Mouse (Mus musculus): Measurements from ENCODE around the gene Mical1. TPM values are rescaled to one million over a fixed set of nuclear protein-coding genes. Genes with fewer than 3 reads are reported as not detected.

The Mical1 gene
- 25.0 TPM for polyA plus RNA-seq (2014; fragmentation: Illumina TruSeq; extraction: RNeasy Lipid Tissue Mini Kit (QIAGEN cat#74804); ENCODE audit: insufficient read depth, low read depth, low replicate concordance)

DNA sequence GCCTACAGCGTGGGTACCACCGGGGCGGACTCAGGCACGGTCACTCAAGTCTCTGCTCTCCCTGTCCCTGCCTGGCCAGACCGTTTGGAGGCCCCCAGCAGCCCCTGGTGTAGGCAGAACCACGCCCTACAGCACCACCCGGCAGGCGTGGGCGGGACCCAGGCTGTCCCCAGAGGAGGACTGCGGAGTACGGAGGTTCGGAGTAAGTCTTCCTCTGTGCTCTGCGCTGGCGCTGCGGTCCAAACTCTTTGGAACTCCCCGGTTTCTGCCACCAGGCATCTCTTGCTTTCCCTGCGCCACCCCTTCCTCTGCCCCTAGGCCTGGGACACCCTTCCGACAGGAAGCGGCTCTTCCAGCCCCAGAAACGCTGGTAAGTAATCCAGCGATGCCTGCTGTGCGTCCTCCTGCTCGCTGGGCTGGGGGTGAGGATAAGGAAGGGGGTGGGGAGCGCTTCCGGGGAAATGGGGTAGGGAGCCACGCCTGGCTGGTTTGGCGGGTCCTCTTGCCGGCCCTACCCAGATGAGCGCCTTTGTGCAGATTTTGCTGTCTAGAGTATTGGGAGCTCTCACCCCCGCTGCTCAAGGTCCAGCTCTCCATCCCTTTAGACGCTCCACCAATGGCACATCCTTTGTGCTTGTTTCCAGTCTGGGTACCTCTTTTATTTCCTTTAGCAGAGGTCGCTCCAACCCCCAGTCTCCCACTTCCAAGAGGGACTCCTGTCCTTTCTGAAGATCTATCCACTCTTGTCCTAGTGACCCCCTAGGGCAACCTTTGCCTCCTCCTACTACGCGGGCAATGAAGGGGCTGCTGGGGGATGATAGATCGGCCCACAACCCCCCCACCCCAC lies at the start of gene Mical1:
TSS of gene Mical1 (plus strand) at position 144 of the 847 bp plus-strand sequence.

DNA sequence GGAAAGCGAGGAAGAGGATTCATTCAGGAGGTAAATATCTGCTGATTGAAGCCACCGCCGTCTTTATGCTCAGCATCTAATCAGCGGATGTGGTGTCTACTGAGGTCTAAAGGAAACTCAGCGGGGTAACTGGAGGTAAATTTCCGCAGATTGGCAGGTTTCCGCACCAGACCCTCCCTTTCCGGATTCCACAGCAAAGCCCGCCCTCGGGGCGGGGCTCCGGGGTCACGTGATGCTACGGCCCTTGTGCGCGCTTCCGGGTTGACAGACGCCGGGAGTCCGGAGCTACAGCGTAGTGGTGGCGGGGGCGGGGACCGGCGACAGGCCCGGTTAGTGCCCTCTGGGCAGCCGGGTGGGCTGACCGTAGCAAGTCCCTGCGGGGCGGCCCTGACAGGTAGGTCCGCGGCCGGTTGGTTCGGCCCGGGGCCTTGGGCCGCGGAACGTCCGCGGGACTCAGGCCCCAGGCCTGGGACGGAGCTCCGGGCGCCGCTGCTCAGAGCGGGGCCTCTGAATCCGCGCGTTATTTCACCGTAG lies 25.9 kb upstream of the Mical1 start, which contains the start of gene Zbtb24:
TSS of gene Zbtb24 (plus strand) at position 247 of the 534 bp plus-strand sequence.

DNA sequence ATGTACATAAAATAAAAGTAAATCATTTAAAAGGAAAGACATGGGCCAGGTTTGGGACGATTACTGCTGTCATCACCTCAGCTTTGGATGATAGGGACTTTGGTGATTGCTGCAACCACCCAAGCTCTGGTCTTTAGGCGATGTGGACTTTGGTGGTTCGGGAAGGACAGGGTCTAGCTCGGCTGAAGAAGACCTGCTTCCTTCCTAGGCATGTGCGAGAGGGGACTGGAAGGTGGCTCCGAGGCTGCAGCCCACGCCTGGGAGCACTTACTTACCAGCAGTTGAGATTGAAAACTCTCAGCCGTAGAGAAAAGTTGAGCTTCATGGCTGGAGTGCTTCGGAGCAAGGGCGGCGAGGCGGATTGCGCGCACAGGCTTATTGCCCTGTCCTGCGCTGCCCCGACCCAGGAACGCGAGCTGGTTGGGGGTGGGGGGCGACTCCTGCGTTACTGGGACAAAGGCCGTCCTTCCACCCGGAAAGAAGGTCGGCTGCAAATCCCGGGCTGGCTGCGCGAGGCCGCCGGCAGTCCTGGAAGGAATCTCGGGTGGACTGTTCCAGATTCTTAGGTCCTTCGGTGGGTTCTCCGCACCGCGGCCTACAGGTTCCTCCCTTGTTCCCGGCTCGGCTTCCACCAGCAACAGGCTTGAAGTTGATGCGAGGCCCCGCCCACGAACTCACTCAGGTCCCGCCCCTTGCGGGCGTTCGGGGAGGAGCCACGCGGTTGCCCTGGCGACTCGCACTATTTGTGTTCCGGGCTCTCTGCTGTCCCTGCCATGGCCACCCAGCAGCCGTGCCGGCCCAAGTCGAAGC lies 13.8 kb downstream of the Mical1 start, which contains the start of the genes Smpd2 and Ppil6:
TSS of gene Smpd2 (minus strand) at position 662 of the 810 bp plus-strand sequence.
TSS of gene Ppil6 (plus strand) at position 732 of the 810 bp plus-strand sequence.

DNA sequence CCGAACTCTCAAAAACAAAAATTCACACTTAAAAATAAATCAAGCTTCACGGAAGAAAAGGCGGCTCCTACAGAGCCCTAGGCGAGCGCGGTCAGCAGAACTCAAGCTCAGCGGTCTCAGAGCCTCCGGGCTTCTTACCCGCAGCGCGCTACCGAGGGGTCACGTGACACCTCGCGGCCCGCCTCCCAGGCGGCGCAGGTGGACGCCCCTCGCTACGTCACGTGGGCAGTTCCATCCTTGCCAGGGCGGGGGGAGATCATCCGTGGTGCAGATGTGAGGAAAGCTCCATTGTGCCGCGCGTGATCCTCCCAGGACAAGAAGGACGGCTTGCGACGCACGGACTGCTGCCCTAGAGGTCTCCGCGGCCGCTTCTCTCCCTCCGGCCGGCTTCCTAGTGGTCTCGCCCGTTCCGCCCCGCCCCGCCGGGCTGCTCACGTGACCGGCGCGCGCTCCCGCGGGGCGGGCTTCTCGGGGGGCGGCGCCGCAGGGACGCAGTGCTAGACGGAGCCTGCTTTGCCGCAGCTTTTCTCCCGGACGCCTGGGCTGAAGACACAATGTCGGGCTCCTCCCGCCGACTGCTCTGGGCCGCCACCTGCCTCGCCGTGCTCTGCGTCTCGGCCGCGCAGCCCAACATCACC lies 43.0 kb downstream of the Mical1 start, which contains the start of gene Cd164:
TSS of gene Cd164 (plus strand) at position 434 of the 638 bp plus-strand sequence.

Other genes starting within 250 kb of the Mical1 start
- gene Fig4, start 173.1 kb upstream of the Mical1 start, polyA plus RNA-seq (2014; fragmentation: Illumina TruSeq; extraction: RNeasy Lipid Tissue Mini Kit (QIAGEN cat#74804); ENCODE audit: insufficient read depth, low read depth, low replicate concordance): 9.2 TPM
- 0.61 TPM for gene Ak9, start 172.3 kb upstream of the Mical1 start, polyA plus RNA-seq (2014; fragmentation: Illumina TruSeq; extraction: RNeasy Lipid Tissue Mini Kit (QIAGEN cat#74804); ENCODE audit: insufficient read depth, low read depth, low replicate concordance)
- 7.7 TPM for gene Zbtb24, start 25.9 kb upstream of the Mical1 start, polyA plus RNA-seq (2014; fragmentation: Illumina TruSeq; extraction: RNeasy Lipid Tissue Mini Kit (QIAGEN cat#74804); ENCODE audit: insufficient read depth, low read depth, low replicate concordance)
- 28.0 TPM for gene Smpd2, start 14.1 kb downstream of the Mical1 start, polyA plus RNA-seq (2014; fragmentation: Illumina TruSeq; extraction: RNeasy Lipid Tissue Mini Kit (QIAGEN cat#74804); ENCODE audit: insufficient read depth, low read depth, low replicate concordance)
- gene Ppil6, start 14.1 kb downstream of the Mical1 start, polyA plus RNA-seq (2014; fragmentation: Illumina TruSeq; extraction: RNeasy Lipid Tissue Mini Kit (QIAGEN cat#74804); ENCODE audit: insufficient read depth, low read depth, low replicate concordance): 8.8 TPM
- 136 TPM for gene Cd164, start 43.1 kb downstream of the Mical1 start, polyA plus RNA-seq (2014; fragmentation: Illumina TruSeq; extraction: RNeasy Lipid Tissue Mini Kit (QIAGEN cat#74804); ENCODE audit: insufficient read depth, low read depth, low replicate concordance)
- 6.7 TPM for gene Ccdc162, start 240.3 kb downstream of the Mical1 start, polyA plus RNA-seq (2014; fragmentation: Illumina TruSeq; extraction: RNeasy Lipid Tissue Mini Kit (QIAGEN cat#74804); ENCODE audit: insufficient read depth, low read depth, low replicate concordance)